Mouse (Mus musculus): ENCODE data around the gene Gm10803.

GRCm38 (mm10) chr2:93553905-93554304 lies 6.5 kb upstream of the Gm10803 start:
- TF ChIP-seq GATA1 (IDR thresholded peaks at IDR 0.05; ENCODE audit: borderline replicate concordance, low read length) (no peak), FLI1 (IDR thresholded peaks at IDR 0.05; ENCODE audit: low read length) (no peak)

All from megakaryocyte, embryonic 14.5 days (primary cell).